Comparison of ENCODE assay signal across 24 mouse cellular contexts in the genomic region with DNA sequence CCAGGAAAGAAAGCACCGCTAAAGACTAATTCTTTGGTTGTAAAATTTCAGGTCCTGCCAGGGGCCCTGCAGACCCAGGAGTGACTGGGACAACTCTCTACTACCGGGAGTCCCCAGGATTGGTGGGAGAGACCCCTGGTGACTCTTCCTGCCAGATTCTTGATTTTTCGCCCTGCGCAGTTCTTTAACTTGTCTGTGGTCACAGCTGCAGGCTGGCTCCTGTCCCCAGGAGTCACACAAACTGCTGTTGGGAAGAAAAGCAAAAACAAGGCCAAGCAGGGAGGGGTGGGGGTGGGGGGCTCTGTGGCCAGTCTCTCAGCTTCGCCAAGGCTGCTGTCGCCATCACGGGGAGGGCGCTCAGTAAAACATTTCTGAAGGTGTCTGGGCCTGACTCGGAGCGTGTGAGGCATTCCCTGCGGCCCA. TPM values are rescaled to one million over a fixed set of nuclear protein-coding genes. Genes with fewer than 3 reads are reported as not detected.
A peak's percentile ranks its signal among the peaks of the same experiment; 100 is the strongest.
DNase-seq lines count a peak whose midpoint lies in the region; ATAC-seq and TF ChIP-seq lines count a peak whose summit lies in the region.
"Had no signal": no experiment of that assay in that cellular context is flagged by ENCODE, and none has a peak within 500 bp of the region (broad histone marks: within the 10 kb centered on the region; RNA-seq: fewer than 3 reads in every experiment).

No protein-coding gene starts in this region.

- TF ChIP-seq POLR2A in heart, adult 2 months (IDR thresholded peaks at IDR 0.05; ENCODE audit: insufficient read depth, low read depth, low read length): no peak

- H3K9me3 ChIP-seq in heart, embryonic 16.5 days (replicated peaks; ENCODE audit: control insufficient read depth, low read length): no peaks in the 10 kb centered on the region
- H3K9me3 ChIP-seq: embryonic facial prominence, embryonic 13.5 days; midbrain, embryonic 15.5 days had no signal

- no peak for ATAC-seq in heart, embryonic 16.5 days (replicated peaks; ENCODE audit: extremely low read depth, insufficient read depth, low FRiP score)
- no peak for ATAC-seq in CD4-positive, CD25-positive, alpha-beta regulatory T cell, adult 4 months
- ATAC-seq: forebrain, postnatal 0 days; midbrain, embryonic 15.5 days had no signal

- no peaks in the 10 kb centered on the region for H3K36me3 ChIP-seq in heart, embryonic 16.5 days (ENCODE audit: control insufficient read depth, insufficient read depth)
- no peaks in the 10 kb centered on the region for H3K36me3 ChIP-seq in heart, adult 2 months (ENCODE audit: control insufficient read depth, insufficient read depth, low read length)
- H3K36me3 ChIP-seq: embryonic facial prominence, embryonic 13.5 days; midbrain, embryonic 15.5 days had no signal

- no peaks in the 10 kb centered on the region for H3K4me1 ChIP-seq in heart, embryonic 16.5 days (ENCODE audit: control insufficient read depth, insufficient read depth, low read length)
- H3K4me1 ChIP-seq in heart, adult 2 months (ENCODE audit: control insufficient read depth, insufficient read depth, low read length): no peaks in the 10 kb centered on the region
- H3K4me1 ChIP-seq: midbrain, embryonic 15.5 days had no signal

- no peak overlapping the region; the same call in 1 of the 2 replicates for H3K4me3 ChIP-seq in heart, embryonic 16.5 days (ENCODE audit: low read length)
- H3K4me3 ChIP-seq in heart, adult 2 months: no peak overlapping the region
- H3K4me3 ChIP-seq: embryonic facial prominence, embryonic 13.5 days; layer of hippocampus, adult 2 months; midbrain, embryonic 15.5 days had no signal

- peak; percentile 22 for DNase-seq in embryo, embryonic 9.5 days (ENCODE audit: extremely low spot score)
- DNase-seq in embryo, embryonic 10 days (ENCODE audit: low spot score): no peak
- DNase-seq in heart, adult 2 months: no peak
- peak; percentile 75 for DNase-seq in lung, postnatal 10 days
- DNase-seq in lung, postnatal 36 days: no peak
- DNase-seq in lung, postnatal 4 days: peak; percentile 37 to 77
- DNase-seq: adrenal gland, postnatal 14 days; cerebellum, adult 11-12 months; cerebellum, postnatal 25 days; forebrain, postnatal 0 days; kidney, adult 18-20 months; kidney, postnatal 10 days; liver; retina, postnatal 1 day; thymus, postnatal 36 days had no signal

- peak overlapping the region; percentile 41 for H3K9ac ChIP-seq in heart, embryonic 16.5 days (ENCODE audit: low read length)
- H3K9ac ChIP-seq in heart, adult 2 months (ENCODE audit: low read depth, low read length): no peak overlapping the region
- H3K9ac ChIP-seq: embryonic facial prominence, embryonic 13.5 days; forebrain, postnatal 0 days; midbrain, embryonic 15.5 days had no signal

- H3K27me3 ChIP-seq in heart, embryonic 16.5 days (ENCODE audit: control insufficient read depth, insufficient read depth, low read length): peaks cover 78% of the 10 kb centered on the region
- H3K27me3 ChIP-seq in heart, adult 2 months (ENCODE audit: control insufficient read depth, insufficient read depth, low read length): peaks cover 25% of the 10 kb centered on the region
- H3K27me3 ChIP-seq: CH12.LX had no signal

- no peak for TF ChIP-seq CTCF in heart, adult 2 months (IDR thresholded peaks at IDR 0.05)

- intact Hi-C loops in heart, adult 2 months (cut with DNase I): no loop called here

- H3K4me2 ChIP-seq in heart, embryonic 16.5 days (ENCODE audit: low read depth, low read length): peak overlapping the region; percentile 22
- H3K4me2 ChIP-seq: embryonic facial prominence, embryonic 13.5 days; midbrain, embryonic 15.5 days had no signal

- peak overlapping the region; percentile 67 for H3K27ac ChIP-seq in heart, embryonic 16.5 days (ENCODE audit: low read length)
- no peak overlapping the region for H3K27ac ChIP-seq in heart, adult 2 months
- H3K27ac ChIP-seq: embryonic facial prominence, embryonic 13.5 days; layer of hippocampus, adult 2 months; midbrain, embryonic 15.5 days had no signal

- TF ChIP-seq EP300 in heart, adult 2 months (IDR thresholded peaks at IDR 0.05; ENCODE audit: insufficient read depth, low read depth, low read length): no peak

- no peaks in the 10 kb centered on the region for H3K79me2 ChIP-seq in heart, adult 2 months (replicated peaks; ENCODE audit: control insufficient read depth, insufficient read depth, low read length)

- WGBS in heart, embryonic 16.5 days: 8% methylated on average over 11 of the region's 11 CpGs
- WGBS in heart, adult 2 months: 36% methylated on average over 11 of the region's 11 CpGs

RNA-seq across cellular contexts. Expression of gene Tbx5, which starts 32.2 kb away (rescaled TPM):
- polyA plus RNA-seq in heart, embryonic 16.5 days (2015; fragmentation: Nextera tagmentation; extraction: Ambion mirVana): 30.5 and 36.3 TPM in 2 replicates
- 10 to 100 TPM; 22.6 to 36.9 TPM for total RNA-seq in heart, adult 2 months (2021)
- 26.5 and 27.0 TPM in 2 replicates for polyA plus RNA-seq in heart, adult 2 months (2012; rRNA removed)
- not detected for polyA plus RNA-seq in CD4-positive, CD25-positive, alpha-beta regulatory T cell, adult 4 months (2017; shearing (Covaris generic))
- total RNA-seq: CH12.LX; granulocyte monocyte progenitor cell, adult 5-6 weeks; layer of hippocampus, adult 2 months; left cerebral cortex, adult 18-20 months had no signal
- polyA plus RNA-seq: forebrain, postnatal 0 days; small intestine, adult 2 months had no signal

Comparison
In these comparisons a context has a peak if more than half of its experiments do, and no peak if none do; other contexts are left out.
1. DNase-seq: peak in embryo, embryonic 9.5 days (single experiment), lung, postnatal 10 days (single experiment) and lung, postnatal 4 days (2 of 2); none in embryo, embryonic 10 days (single experiment), heart, adult 2 months (0 of 2) and lung, postnatal 36 days (single experiment).
2. RNA of gene Tbx5, which starts 32.2 kb away (polyA plus RNA-seq): 30.5 to 36.3 TPM in heart, embryonic 16.5 days and 26.5 to 27.0 TPM in heart, adult 2 months; not detected in CD4-positive, CD25-positive, alpha-beta regulatory T cell, adult 4 months; every median in the first group is over 10 times any median in the second.